In genomic region chr1:134343567-134343966, GRCm38 (mm10) we compare ENCODE assay signal across 8 mouse cellular contexts. TPM values are rescaled to one million over a fixed set of nuclear protein-coding genes. Genes with fewer than 3 reads are reported as not detected.
A peak's percentile ranks its signal among the peaks of the same experiment; 100 is the strongest.
DNase-seq lines count a peak whose midpoint lies in the region; ATAC-seq and TF ChIP-seq lines count a peak whose summit lies in the region.
"Had no signal": no experiment of that assay in that cellular context is flagged by ENCODE, and none has a peak within 500 bp of the region (broad histone marks: within the 10 kb centered on the region; RNA-seq: fewer than 3 reads in every experiment).

No protein-coding gene starts in this region.

- TF ChIP-seq CTCF in lung, postnatal 0 days (IDR thresholded peaks at IDR 0.05) = no peak

- WGBS in lung, postnatal 0 days = 18% methylated on average over 2 of the region's 2 CpGs
- WGBS in embryonic facial prominence, embryonic 11.5 days = 16% methylated on average over 2 of the region's 2 CpGs
- 10% methylated on average over 2 of the region's 2 CpGs for WGBS in intestine, embryonic 16.5 days
- WGBS in stomach, embryonic 16.5 days = 7% methylated on average over 2 of the region's 2 CpGs

- H3K4me1 ChIP-seq in lung, postnatal 0 days (ENCODE audit: insufficient read depth, low read depth, low read length) = no peaks in the 10 kb centered on the region
- H3K4me1 ChIP-seq in embryonic facial prominence, embryonic 11.5 days (ENCODE audit: control insufficient read depth, insufficient read depth, low read length) = no peaks in the 10 kb centered on the region; the same call in none of the 2 replicates
- peaks cover 4% of the 10 kb centered on the region for H3K4me1 ChIP-seq in intestine, embryonic 16.5 days (ENCODE audit: control insufficient read depth, insufficient read depth, low read length)
- H3K4me1 ChIP-seq in stomach, embryonic 16.5 days (ENCODE audit: control insufficient read depth, insufficient read depth, low read length) = peaks cover 14% of the 10 kb centered on the region

- ATAC-seq in lung, postnatal 0 days = peak; percentile 16; the same call in 1 of the 2 replicates
- ATAC-seq in embryonic facial prominence, embryonic 11.5 days (replicated peaks; ENCODE audit: insufficient number of reproducible peaks, low FRiP score, low TSS enrichment, low read depth) = no peak
- peak; percentile 9; the same call in 1 of the 2 replicates for ATAC-seq in intestine, embryonic 16.5 days
- ATAC-seq in stomach, embryonic 16.5 days (ENCODE audit: insufficient read depth, low FRiP score) = no peak
- no peak for ATAC-seq in erythroblast, adult 5-6 weeks (replicated peaks; ENCODE audit: low FRiP score, poor library complexity, severe bottlenecking)

- H3K4me3 ChIP-seq in lung, postnatal 0 days (ENCODE audit: low read depth, low read length) = no peak overlapping the region
- peak overlapping the region; percentile 50 for H3K4me3 ChIP-seq in embryonic facial prominence, embryonic 11.5 days (ENCODE audit: low read depth, low read length)
- H3K4me3 ChIP-seq in intestine, embryonic 16.5 days (ENCODE audit: low read length) = peak overlapping the region; percentile 58
- H3K4me3 ChIP-seq in stomach, embryonic 16.5 days (replicated peaks; ENCODE audit: low read length) = peak overlapping the region; percentile 59

- no peak overlapping the region for H3K9ac ChIP-seq in lung, postnatal 0 days (replicated peaks; ENCODE audit: low read depth)
- H3K9ac ChIP-seq in embryonic facial prominence, embryonic 11.5 days (replicated peaks; ENCODE audit: low read length) = no peak overlapping the region; the same call in 1 of the 2 replicates
- H3K9ac ChIP-seq in intestine, embryonic 16.5 days (ENCODE audit: low read depth, low read length) = peak overlapping the region; percentile 66; the same call in 1 of the 2 replicates
- peak overlapping the region; percentile 76; the same call in 1 of the 2 replicates for H3K9ac ChIP-seq in stomach, embryonic 16.5 days (ENCODE audit: low read length)

- no peak overlapping the region for H3K4me2 ChIP-seq in lung, postnatal 0 days (replicated peaks; ENCODE audit: low read depth, low read length)
- peak overlapping the region; percentile 94 for H3K4me2 ChIP-seq in embryonic facial prominence, embryonic 11.5 days (ENCODE audit: low read depth, low read length)
- H3K4me2 ChIP-seq in intestine, embryonic 16.5 days (ENCODE audit: low read depth, low read length) = peak overlapping the region; percentile 88
- H3K4me2 ChIP-seq in stomach, embryonic 16.5 days (ENCODE audit: low read depth, low read length) = peak overlapping the region; percentile 95

- no peak for TF ChIP-seq EP300 in lung, postnatal 0 days (IDR thresholded peaks at IDR 0.05)

- peak; percentile 41 for DNase-seq in lung, postnatal 0 days (ENCODE audit: low spot score)
- no peak for DNase-seq in lung, postnatal 4 days
- no peak for DNase-seq in embryonic facial prominence, embryonic 11.5 days (ENCODE audit: low spot score)
- no peak for DNase-seq in frontal cortex, postnatal 14 days (ENCODE audit: low spot score in 2 of 2)

- H3K27ac ChIP-seq in lung, postnatal 0 days (ENCODE audit: low read length) = no peak overlapping the region
- H3K27ac ChIP-seq in embryonic facial prominence, embryonic 11.5 days (replicated peaks; ENCODE audit: low read depth, low read length) = no peak overlapping the region
- no peak overlapping the region for H3K27ac ChIP-seq in intestine, embryonic 16.5 days (ENCODE audit: low read length)
- no peak overlapping the region for H3K27ac ChIP-seq in stomach, embryonic 16.5 days (ENCODE audit: low read length)

- peaks cover 10% of the 10 kb centered on the region; the same call in 1 of the 2 replicates for H3K36me3 ChIP-seq in lung, postnatal 0 days (ENCODE audit: insufficient read depth, low read length)
- H3K36me3 ChIP-seq in embryonic facial prominence, embryonic 11.5 days (replicated peaks; ENCODE audit: control insufficient read depth, insufficient read depth, low read depth, low read length) = peaks cover 3% of the 10 kb centered on the region; the same call in 1 of the 2 replicates
- peaks cover 4% of the 10 kb centered on the region; the same call in 1 of the 2 replicates for H3K36me3 ChIP-seq in intestine, embryonic 16.5 days (ENCODE audit: control insufficient read depth, insufficient read depth, low read length)
- H3K36me3 ChIP-seq in stomach, embryonic 16.5 days (ENCODE audit: control insufficient read depth, insufficient read depth, low read length) = peaks cover 4% of the 10 kb centered on the region; the same call in 1 of the 2 replicates

- no peaks in the 10 kb centered on the region for H3K27me3 ChIP-seq in lung, postnatal 0 days (replicated peaks; ENCODE audit: insufficient read depth, low read length)
- H3K27me3 ChIP-seq in embryonic facial prominence, embryonic 11.5 days (ENCODE audit: control insufficient read depth, insufficient read depth, low read length) = no peaks in the 10 kb centered on the region; the same call in 1 of the 2 replicates
- H3K27me3 ChIP-seq in intestine, embryonic 16.5 days (replicated peaks; ENCODE audit: control insufficient read depth, insufficient read depth, low read length) = no peaks in the 10 kb centered on the region
- H3K27me3 ChIP-seq in stomach, embryonic 16.5 days (ENCODE audit: control insufficient read depth, insufficient read depth, low read length) = no peaks in the 10 kb centered on the region

- H3K9me3 ChIP-seq in lung, postnatal 0 days (ENCODE audit: low read length) = no peaks in the 10 kb centered on the region
- H3K9me3 ChIP-seq in embryonic facial prominence, embryonic 11.5 days (replicated peaks; ENCODE audit: control insufficient read depth, low read length) = no peaks in the 10 kb centered on the region
- no peaks in the 10 kb centered on the region for H3K9me3 ChIP-seq in intestine, embryonic 16.5 days (ENCODE audit: control insufficient read depth, low read length)
- H3K9me3 ChIP-seq in stomach, embryonic 16.5 days (replicated peaks; ENCODE audit: control insufficient read depth, low read length) = peaks cover 3% of the 10 kb centered on the region; the same call in 1 of the 2 replicates

RNA-seq across cellular contexts. Expression of gene Ppfia4, which starts 10.8 kb away (rescaled TPM):
- 4.5 TPM in 2 replicates for polyA plus RNA-seq in lung, postnatal 0 days (2015; fragmentation: Nextera tagmentation; extraction: Ambion mirVana)
- polyA plus RNA-seq in embryonic facial prominence, embryonic 11.5 days (2014; fragmentation: Nextera tagmentation; extraction: Ambion mirVana) = 1.9 and 2.2 TPM in 2 replicates
- polyA plus RNA-seq in intestine, embryonic 16.5 days (2015; fragmentation: Nextera tagmentation; extraction: Ambion mirVana) = 4.6 and 4.7 TPM in 2 replicates
- polyA plus RNA-seq in stomach, embryonic 16.5 days (2015; fragmentation: Nextera tagmentation; extraction: Ambion mirVana) = 6.8 and 6.9 TPM in 2 replicates
- 2.1 and 4.2 TPM in 2 replicates for total RNA-seq in erythroblast, adult 5-6 weeks (2015; ENCODE audit: low replicate concordance)
- total RNA-seq in erythroblast, adult 5-6 weeks (2017; ENCODE audit: low replicate concordance) = 2.8 and 3.8 TPM in 2 replicates

RNA-seq across cellular contexts. Expression of gene Tmem183a, which starts 18.2 kb away (rescaled TPM):
- 42.9 and 44.8 TPM in 2 replicates for polyA plus RNA-seq in lung, postnatal 0 days (2015; fragmentation: Nextera tagmentation; extraction: Ambion mirVana)
- polyA plus RNA-seq in embryonic facial prominence, embryonic 11.5 days (2014; fragmentation: Nextera tagmentation; extraction: Ambion mirVana) = 128 and 133 TPM in 2 replicates
- polyA plus RNA-seq in intestine, embryonic 16.5 days (2015; fragmentation: Nextera tagmentation; extraction: Ambion mirVana) = 84.9 and 88.6 TPM in 2 replicates
- 93.7 and 104 TPM in 2 replicates for polyA plus RNA-seq in stomach, embryonic 16.5 days (2015; fragmentation: Nextera tagmentation; extraction: Ambion mirVana)
- 38.2 and 40.5 TPM in 2 replicates for total RNA-seq in erythroblast, adult 5-6 weeks (2015; ENCODE audit: low replicate concordance)
- 54.1 and 54.4 TPM in 2 replicates for total RNA-seq in erythroblast, adult 5-6 weeks (2017; ENCODE audit: low replicate concordance)

RNA-seq across cellular contexts. Expression of gene 4933406M09Rik, which starts 42.2 kb away (rescaled TPM):
- polyA plus RNA-seq in lung, postnatal 0 days (2015; fragmentation: Nextera tagmentation; extraction: Ambion mirVana) = 0.06 TPM in 1 of 2 replicates, not detected in the other
- polyA plus RNA-seq in embryonic facial prominence, embryonic 11.5 days (2014; fragmentation: Nextera tagmentation; extraction: Ambion mirVana) = not detected in 2 replicates
- 0.07 TPM in 1 of 2 replicates, not detected in the other for polyA plus RNA-seq in intestine, embryonic 16.5 days (2015; fragmentation: Nextera tagmentation; extraction: Ambion mirVana)
- polyA plus RNA-seq in stomach, embryonic 16.5 days (2015; fragmentation: Nextera tagmentation; extraction: Ambion mirVana) = not detected in 2 replicates
- not detected in 2 replicates for total RNA-seq in erythroblast, adult 5-6 weeks (2015; ENCODE audit: low replicate concordance)
- not detected in 2 replicates for total RNA-seq in erythroblast, adult 5-6 weeks (2017; ENCODE audit: low replicate concordance)
- total RNA-seq: layer of hippocampus, adult 8-10 months had no signal

RNA-seq across cellular contexts. Expression of gene Myog, which starts 53.8 kb away (rescaled TPM):
- not detected in 2 replicates for polyA plus RNA-seq in lung, postnatal 0 days (2015; fragmentation: Nextera tagmentation; extraction: Ambion mirVana)
- 15.2 and 19.8 TPM in 2 replicates for polyA plus RNA-seq in embryonic facial prominence, embryonic 11.5 days (2014; fragmentation: Nextera tagmentation; extraction: Ambion mirVana)
- 0.32 TPM in 2 replicates for polyA plus RNA-seq in intestine, embryonic 16.5 days (2015; fragmentation: Nextera tagmentation; extraction: Ambion mirVana)
- polyA plus RNA-seq in stomach, embryonic 16.5 days (2015; fragmentation: Nextera tagmentation; extraction: Ambion mirVana) = 1.2 and 28.7 TPM in 2 replicates
- total RNA-seq in erythroblast, adult 5-6 weeks (2015; ENCODE audit: low replicate concordance) = not detected in 2 replicates
- not detected in 2 replicates for total RNA-seq in erythroblast, adult 5-6 weeks (2017; ENCODE audit: low replicate concordance)
- total RNA-seq: layer of hippocampus, adult 8-10 months had no signal

Comparison
In these comparisons a context has a peak if more than half of its experiments do, and no peak if none do; other contexts are left out.
1. ATAC-seq: peak in lung, postnatal 0 days (single experiment) and intestine, embryonic 16.5 days (single experiment); none in embryonic facial prominence, embryonic 11.5 days (single experiment), stomach, embryonic 16.5 days (single experiment) and erythroblast, adult 5-6 weeks (single experiment).
2. H3K9ac ChIP-seq: peak in intestine, embryonic 16.5 days (single experiment) and stomach, embryonic 16.5 days (single experiment); none in lung, postnatal 0 days (single experiment) and embryonic facial prominence, embryonic 11.5 days (single experiment).